Mouse (Mus musculus) ES-E14 (cell line): ENCODE results near the gene Rasl11a.

Source experiments
- CHD2 ChIP-seq: IDR thresholded peaks from 2 replicates; pipeline ENCODE4 v1.6.1; 2014; ENCODE audit warnings: mild to moderate bottlenecking, low read depth, low read length, inconsistent platforms
- ZNF384 ChIP-seq: IDR thresholded peaks from 2 replicates; pipeline ENCODE4 v1.6.1; 2012; ENCODE audit warnings: low read depth, low read length, inconsistent platforms

GRCm38 (mm10) chr5:146848936-146849582, 4.2 kb downstream of the Rasl11a start:
- TF ChIP-seq ZNF384 (no peak), CHD2 (no peak)
